Mouse (Mus musculus) stomach, embryonic 14.5 days (tissue): Measurements from ENCODE around the gene Ski. TPM values are rescaled to one million over a fixed set of nuclear protein-coding genes. Genes with fewer than 3 reads are reported as not detected.

Experiments used
- ATAC-seq: fragments of 200-750 bp; cut with Nextera tagmentation; 2 replicates; pipeline ENCODE4 v1.8.0; 2017; ENCODE audit warnings: low read depth, moderate TSS enrichment; ENCODE audit not compliant: insufficient number of reproducible peaks, insufficient read depth, low FRiP score
- H3K27ac ChIP-seq: fragments of 300-500 bp; sonication (generic); 2 replicates; pipeline ENCODE4 v1.5.1; 2014; ENCODE audit warnings: mild to moderate bottlenecking, low read length, moderate library complexity, mixed read lengths
- H3K27me3 ChIP-seq: fragments of 300-500 bp; sonication (generic); 2 replicates; pipeline ENCODE4 v1.6.1; 2014; ENCODE audit warnings: low read length, control low read depth, mixed read lengths; ENCODE audit not compliant: control insufficient read depth, insufficient read depth
- H3K36me3 ChIP-seq: fragments of 300-500 bp; sonication (generic); 2 replicates; pipeline ENCODE4 v1.6.1; 2014; ENCODE audit warnings: mild to moderate bottlenecking, control low read depth, low read length, moderate library complexity, mixed read lengths; ENCODE audit not compliant: control insufficient read depth, insufficient read depth
- H3K4me1 ChIP-seq: fragments of 300-500 bp; sonication (generic); 2 replicates; pipeline ENCODE4 v1.6.1; 2014; ENCODE audit warnings: low read length, control low read depth, mixed read lengths; ENCODE audit not compliant: control insufficient read depth, insufficient read depth
- H3K4me2 ChIP-seq: fragments of 300-500 bp; sonication (generic); replicated peaks from 2 replicates; pipeline ENCODE4 v1.6.1; 2014; ENCODE audit warnings: low read depth, low read length, control low read depth
- H3K4me3 ChIP-seq: fragments of 300-500 bp; sonication (generic); 2 replicates; pipeline ENCODE4 v1.5.1; 2014; ENCODE audit warnings: low read depth, low read length, control low read depth
- H3K9ac ChIP-seq: fragments of 300-500 bp; sonication (generic); replicated peaks from 2 replicates; pipeline ENCODE4 v1.6.1; 2014; ENCODE audit warnings: low read depth, mild to moderate bottlenecking, control low read depth, low read length, moderate library complexity, mixed read lengths
- H3K9me3 ChIP-seq: fragments of 300-500 bp; sonication (generic); 2 replicates; pipeline ENCODE4 v1.6.1; 2016; ENCODE audit warnings: low read depth, low read length, control low read depth; ENCODE audit not compliant: control insufficient read depth
- WGBS: fragments of 180-500 bp; shearing (Covaris S2); extraction: QIAGEN DNeasy Blood & Tissue Kit; methylation state at CpG from one replicate; pipeline ENCODE4 v1.1.7; 2014; 5-methylcytosine and 5-hydroxymethylcytosine counted together
- polyA plus RNA-seq: library from polyadenylated mRNA; unstranded; fragments of >200 nt; fragmentation: Nextera tagmentation; extraction: Ambion mirVana; gene quantifications from 2 replicates; pipeline ENCODE4 v1.2.1, GENCODE M21; 2014

The Ski gene
- polyA plus RNA-seq, 1 experiment from 2014 or later, result 32.0 TPM

- 78% methylated on average over 5 of the region's 5 CpGs for WGBS
These were observed 3.5 kb upstream of the Ski start for GRCm38 (mm10) chr4:155225918-155226317.

GRCm38 (mm10) chr4:155223594-155224528 is 1.5 kb upstream of the Ski start:
- Histone ChIP-seq H3K4me3 (peak overlapping the region; percentile 25), H3K27me3 (no peaks in the 10 kb centered on the region), H3K27ac (peak overlapping the region; percentile 97), H3K9ac (peak overlapping the region; percentile 56), H3K36me3 (no peaks in the 10 kb centered on the region), H3K4me2 (peak overlapping the region; percentile 54), H3K4me1 (peaks cover 22% of the 10 kb centered on the region), H3K9me3 (no peaks in the 10 kb centered on the region)
- WGBS, result 31% methylated on average over 20 of the region's 20 CpGs
- no peak for ATAC-seq

More at GRCm38 (mm10) chr4:155225918-155226317, 3.5 kb upstream of the Ski start:
- no peak overlapping the region for H3K27ac ChIP-seq
- peaks cover 6% of the 10 kb centered on the region; the same call in 1 of the 2 replicates for H3K4me1 ChIP-seq
- no peaks in the 10 kb centered on the region for H3K27me3 ChIP-seq
- ATAC-seq, result no peak
- H3K36me3 ChIP-seq, result no peaks in the 10 kb centered on the region
- no peaks in the 10 kb centered on the region for H3K9me3 ChIP-seq
- H3K9ac ChIP-seq, result no peak overlapping the region
- no peak overlapping the region for H3K4me2 ChIP-seq
- H3K4me3 ChIP-seq, result no peak overlapping the region

DNA sequence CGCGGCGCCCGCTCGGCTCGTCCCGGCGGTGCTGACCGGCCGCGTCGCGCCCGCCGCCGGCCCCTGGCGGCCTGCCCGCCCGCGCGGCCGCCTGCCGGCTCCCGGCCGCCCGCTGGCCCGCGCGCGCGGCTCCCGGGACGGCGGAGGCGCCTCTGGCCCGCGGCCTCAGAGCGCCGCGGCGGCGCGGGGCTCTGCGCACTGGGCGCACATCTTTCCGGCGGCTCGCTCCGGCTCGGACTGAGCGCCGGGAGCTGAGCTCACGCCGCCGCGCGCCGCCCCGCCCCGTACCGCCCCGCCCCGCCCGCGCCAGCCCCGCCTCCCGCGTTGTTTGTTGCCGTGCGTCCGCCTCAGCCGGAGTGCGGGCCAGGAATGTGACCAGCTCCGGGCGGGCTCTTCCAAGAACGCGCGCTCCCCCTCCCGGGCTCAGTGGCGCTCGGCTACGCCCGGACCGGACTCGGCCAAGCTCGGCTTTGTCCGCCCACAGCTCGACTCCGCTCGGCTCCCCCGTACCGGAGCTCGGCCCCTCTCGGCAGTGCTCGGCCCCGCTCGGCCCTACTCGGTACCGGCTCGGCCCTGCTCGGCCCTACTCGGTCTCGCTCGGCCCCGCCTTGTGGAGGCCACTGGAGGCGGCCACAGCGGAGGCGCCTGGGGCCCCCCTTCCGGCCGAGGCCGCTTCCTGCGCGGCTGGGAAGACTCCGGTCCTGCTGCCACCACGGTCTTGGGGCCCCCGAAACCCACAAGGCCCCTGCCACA is 625 bp upstream of the Ski start:
- H3K4me3 ChIP-seq, result peak overlapping the region; percentile 92
- no peaks in the 10 kb centered on the region for H3K9me3 ChIP-seq
- H3K4me1 ChIP-seq, result peaks cover 30% of the 10 kb centered on the region
- no peaks in the 10 kb centered on the region for H3K36me3 ChIP-seq
- H3K27me3 ChIP-seq, result no peaks in the 10 kb centered on the region
- peak; percentile 99 for ATAC-seq
- peak overlapping the region; percentile 97 for H3K27ac ChIP-seq
- peak overlapping the region; percentile 94 for H3K4me2 ChIP-seq
- H3K9ac ChIP-seq, result peak overlapping the region; percentile 94
- under 1% methylated on average over 67 of the region's 116 CpGs for WGBS

DNA sequence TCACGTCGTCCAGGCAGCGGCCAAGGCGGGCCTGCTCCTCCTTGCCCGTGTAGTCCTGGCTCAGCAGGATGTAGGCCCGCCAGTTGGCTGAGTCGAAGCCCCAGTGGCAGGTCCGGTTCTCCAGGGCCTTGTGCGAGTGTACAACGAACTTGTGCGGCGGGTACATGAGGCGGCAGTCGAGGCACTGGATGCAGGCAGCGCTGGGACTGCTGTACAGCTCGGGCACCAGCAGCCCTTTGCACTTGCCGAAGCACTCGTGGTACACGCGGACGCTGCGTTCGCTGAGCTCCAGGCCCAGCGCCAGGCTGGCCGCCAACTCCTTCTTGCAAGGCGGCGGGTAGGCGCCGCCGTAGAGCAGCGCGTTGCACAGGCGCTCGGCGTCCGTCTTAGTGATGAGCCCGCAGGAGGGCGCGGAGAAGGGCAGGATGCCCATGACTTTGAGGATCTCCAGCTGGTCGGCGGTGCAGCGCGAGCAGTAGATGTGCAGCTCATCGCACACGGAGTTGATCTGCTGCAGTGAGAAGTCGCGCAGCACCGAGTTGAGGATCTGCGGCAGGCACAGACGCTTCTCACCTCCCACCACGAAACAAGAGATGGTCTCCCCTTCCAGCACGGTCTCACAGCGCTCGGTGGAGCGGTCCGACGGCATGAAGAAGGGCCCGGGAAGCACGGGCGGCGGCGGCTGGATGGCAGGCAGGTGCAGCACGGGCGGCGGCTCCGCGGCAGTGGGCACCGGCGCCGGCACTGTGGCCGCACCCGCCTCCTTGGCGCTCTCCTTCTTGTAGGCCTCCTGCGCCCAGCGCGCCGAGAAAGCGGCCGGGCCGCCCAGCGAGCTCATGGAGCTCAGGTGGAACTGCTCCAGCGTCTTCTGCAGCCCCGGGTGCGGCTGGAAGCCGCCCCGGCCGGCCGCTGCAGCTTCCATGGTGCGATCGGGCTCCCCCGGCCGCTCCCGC is 517 bp downstream of the Ski start:
- H3K27me3 ChIP-seq, result no peaks in the 10 kb centered on the region
- no peaks in the 10 kb centered on the region for H3K9me3 ChIP-seq
- H3K4me3 ChIP-seq, result peak overlapping the region; percentile 92
- H3K9ac ChIP-seq, result peak overlapping the region; percentile 94
- no peak for ATAC-seq
- H3K36me3 ChIP-seq, result peaks cover 2% of the 10 kb centered on the region
- H3K4me1 ChIP-seq, result peaks cover 42% of the 10 kb centered on the region
- H3K4me2 ChIP-seq, result peak overlapping the region; percentile 94
- whole genome bisulfite sequencing, result under 1% methylated on average over 90 of the region's 93 CpGs
- peak overlapping the region; percentile 82 for H3K27ac ChIP-seq

- H3K4me3 ChIP-seq, result peak overlapping the region; percentile 92
- peak overlapping the region; percentile 59; the same call in 1 of the 2 replicates for H3K27ac ChIP-seq
- WGBS, result 3% methylated on average over 7 of the region's 7 CpGs
- peak overlapping the region; percentile 94 for H3K9ac ChIP-seq
- H3K4me2 ChIP-seq, result peak overlapping the region; percentile 94
- H3K36me3 ChIP-seq, result peaks cover 3% of the 10 kb centered on the region
- H3K9me3 ChIP-seq, result no peaks in the 10 kb centered on the region
- no peak for ATAC-seq
- peaks cover 49% of the 10 kb centered on the region for H3K4me1 ChIP-seq
- no peaks in the 10 kb centered on the region for H3K27me3 ChIP-seq
These were observed 1.3 kb downstream of the Ski start for GRCm38 (mm10) chr4:155221106-155221505.

DNA sequence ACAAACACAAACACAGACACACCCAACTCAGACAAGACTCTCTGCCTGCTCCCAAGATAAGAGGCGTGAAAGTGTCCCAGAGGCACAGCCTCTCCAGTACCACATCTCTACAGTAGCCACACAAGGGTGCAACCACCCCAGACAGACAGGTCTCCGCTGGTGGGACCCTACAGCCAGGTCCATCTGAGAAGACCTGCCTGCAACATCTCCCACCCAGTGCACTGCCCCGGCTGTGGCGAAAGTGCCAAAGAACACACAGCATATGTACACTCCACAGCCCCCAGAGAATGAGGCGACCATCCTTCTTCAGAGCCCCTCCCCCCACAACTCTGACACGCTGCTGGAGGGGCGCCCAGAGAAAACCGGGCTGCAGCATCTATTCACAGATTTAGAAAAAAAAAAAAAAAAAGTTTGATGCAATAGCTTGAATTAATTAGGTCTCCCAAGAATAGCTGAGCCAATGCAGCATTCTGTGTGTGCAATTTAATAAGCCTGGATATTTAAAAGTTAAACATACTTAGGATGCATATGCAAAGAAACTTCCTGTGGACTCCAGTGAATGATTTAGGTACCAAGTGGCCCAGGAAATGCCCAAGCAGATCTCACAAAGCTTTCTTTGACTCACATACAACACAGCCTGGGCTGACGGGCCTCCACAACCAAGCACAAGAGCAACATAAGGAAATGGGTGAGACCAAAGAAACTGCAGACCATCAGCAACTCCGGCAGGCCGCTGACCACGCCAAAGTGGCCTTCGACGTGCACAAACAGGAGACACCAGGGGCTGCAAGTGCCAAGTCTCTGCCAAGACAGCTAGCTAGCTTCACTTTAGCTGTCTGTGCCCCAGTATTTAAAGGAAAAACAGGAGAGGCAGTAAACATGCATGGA is 1.9 kb downstream of the Ski start:
- 4% methylated on average over 13 of the region's 14 CpGs for WGBS
- peaks cover 56% of the 10 kb centered on the region for H3K4me1 ChIP-seq

More for the DNA sequence above, 1.9 kb downstream of the Ski start:
- Histone ChIP-seq H3K9ac (peak overlapping the region; percentile 94), H3K9me3 (no peaks in the 10 kb centered on the region), H3K4me3 (peak overlapping the region; percentile 92), H3K36me3 (peaks cover 3% of the 10 kb centered on the region), H3K27me3 (no peaks in the 10 kb centered on the region), H3K27ac (peak overlapping the region; percentile 15; the same call in 1 of the 2 replicates), H3K4me2 (peak overlapping the region; percentile 94)
- no peak for ATAC-seq
